Mouse (Mus musculus): ENCODE measurements around the gene Fut4.

Gene Fut4

GRCm38 (mm10) chr9:14752001-14752522 is at the start of gene Fut4:
Gene Fut4 (minus strand): TSS chr9:14752393.
- DNase-seq = peak; percentile 72 to 84

- no peak for DNase-seq
Measured at GRCm38 (mm10) chr9:14787356-14787755, 35.2 kb upstream of the Fut4 start.

GRCm38 (mm10) chr9:14784039-14785002 is 32.1 kb upstream of the Fut4 start, which contains the start of the genes Mre11a and Ankrd49:
Gene Mre11a (plus strand): TSS chr9:14784654.
Gene Ankrd49 (minus strand): TSS chr9:14784856.
- peak; percentile 90 to 94 for DNase-seq

- DNase-seq = no peak
Measured at GRCm38 (mm10) chr9:14778341-14778740, 26.1 kb upstream of the Fut4 start.

- peak in 1 of 2 experiments; percentile 11 for DNase-seq
Measured at GRCm38 (mm10) chr9:14773813-14774212, 21.6 kb upstream of the Fut4 start.

- no peak for DNase-seq
Measured at GRCm38 (mm10) chr9:14772074-14772473, 19.9 kb upstream of the Fut4 start.

- DNase-seq = peak; percentile 20 to 25
Measured at GRCm38 (mm10) chr9:14770803-14771471, 18.7 kb upstream of the Fut4 start, which contains the start of gene 1700012B09Rik. Gene 1700012B09Rik (minus strand): TSS chr9:14771030.

GRCm38 (mm10) chr9:14769811-14770210 is 17.6 kb upstream of the Fut4 start:
- no peak for DNase-seq

GRCm38 (mm10) chr9:14764765-14765164 is 12.6 kb upstream of the Fut4 start:
- peak; percentile 75 to 77 for DNase-seq

- no peak for DNase-seq
Measured at GRCm38 (mm10) chr9:14759261-14759660, 7.1 kb upstream of the Fut4 start.

- no peak for DNase-seq
Measured at GRCm38 (mm10) chr9:14758590-14758989, 6.4 kb upstream of the Fut4 start.

- DNase-seq = no peak
Measured at GRCm38 (mm10) chr9:14754469-14754868, 2.3 kb upstream of the Fut4 start.

- DNase-seq = no peak
Measured at GRCm38 (mm10) chr9:14753947-14754346, 1.8 kb upstream of the Fut4 start.

- DNase-seq = peak; percentile 47 to 64
Measured at GRCm38 (mm10) chr9:14751503-14752000, 641 bp downstream of the Fut4 start.

- peak in 1 of 2 experiments; percentile 5 for DNase-seq
Measured at GRCm38 (mm10) chr9:14750901-14751502, 1.2 kb downstream of the Fut4 start.

GRCm38 (mm10) chr9:14740151-14740924 is 11.9 kb downstream of the Fut4 start, which contains the start of gene Piwil4:
Gene Piwil4 (minus strand): TSS chr9:14740733.
- DNase-seq = no peak

- no peak for DNase-seq
Measured at GRCm38 (mm10) chr9:14739498-14740150, 12.6 kb downstream of the Fut4 start.

- DNase-seq = peak; percentile 14 to 41
Measured at GRCm38 (mm10) chr9:14730941-14731541, 21.2 kb downstream of the Fut4 start.

- no peak for DNase-seq
Measured at GRCm38 (mm10) chr9:14728365-14728764, 23.8 kb downstream of the Fut4 start.

- DNase-seq = no peak
Measured at GRCm38 (mm10) chr9:14726629-14727028, 25.6 kb downstream of the Fut4 start.

GRCm38 (mm10) chr9:14726005-14726404 is 26.2 kb downstream of the Fut4 start:
- DNase-seq = no peak
